Mouse (Mus musculus) left cerebral cortex, adult 18-20 months (tissue): ENCODE measurements at regions not wholly inside any gene's neighbourhood (a gene's known extent, or its start where the extent isn't known, plus 50 kb on each side); places are given as distances from the start of the nearest gene placed in this dataset.

Experiments used
- DNase-seq, 2 experiments: peaks; one replicate each; pipeline ENCODE4 v3.0.0; 2021 to 2022; ENCODE audit warnings: low spot score in 2 of 2, mixed read lengths in 1 of 2

DNA sequence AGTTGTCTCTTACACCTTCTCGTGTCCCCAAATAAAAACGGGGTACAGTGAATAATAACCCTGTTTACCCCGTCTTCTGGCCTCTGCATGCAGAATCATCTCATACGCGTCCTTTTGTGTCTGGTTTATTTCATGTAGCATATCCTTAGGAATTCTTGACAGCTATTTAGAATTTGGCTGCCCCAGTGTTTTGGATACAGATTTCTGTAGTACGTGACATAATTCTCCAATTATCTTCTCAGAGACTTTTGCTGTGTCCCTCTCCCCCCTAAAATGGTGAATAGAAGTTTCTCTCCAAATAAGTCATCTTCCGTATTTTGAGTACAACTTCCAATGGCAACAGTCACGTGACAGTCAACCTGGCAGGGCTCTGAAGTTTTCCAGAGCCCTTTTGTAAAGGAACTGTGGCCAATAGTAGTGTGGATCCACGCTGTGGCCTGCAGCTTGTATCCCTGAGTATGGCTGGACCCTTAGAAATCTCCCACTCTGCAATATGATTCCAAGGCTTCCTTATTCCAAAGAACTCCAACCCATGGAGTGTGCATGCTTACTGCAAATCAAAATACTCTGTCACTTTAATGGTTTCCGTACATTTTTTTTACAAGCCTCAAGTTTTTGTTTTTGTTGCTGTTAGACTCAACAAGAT is 160.4 kb upstream of the Auts2 start:
- no peak for DNase-seq

DNA sequence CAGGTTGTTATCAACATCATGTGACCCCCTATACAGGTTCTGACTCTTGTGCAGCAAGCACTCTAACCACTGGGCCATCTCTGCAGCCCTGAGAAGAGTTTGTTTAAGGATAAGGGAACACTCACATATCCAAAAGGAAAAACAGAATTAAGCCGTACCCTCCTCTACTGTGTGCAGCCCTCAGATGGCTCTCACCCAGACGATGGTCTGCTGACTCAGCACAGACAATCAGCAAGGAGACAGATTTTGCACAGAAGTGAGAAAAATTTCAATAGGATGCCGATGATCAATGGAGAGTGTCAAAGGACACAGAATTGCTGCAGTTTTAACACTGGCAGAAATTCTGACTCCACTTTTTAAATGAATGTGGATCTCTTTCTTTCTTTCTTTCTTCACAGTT is 159.4 kb upstream of the Auts2 start:
- no peak for DNase-seq

DNA sequence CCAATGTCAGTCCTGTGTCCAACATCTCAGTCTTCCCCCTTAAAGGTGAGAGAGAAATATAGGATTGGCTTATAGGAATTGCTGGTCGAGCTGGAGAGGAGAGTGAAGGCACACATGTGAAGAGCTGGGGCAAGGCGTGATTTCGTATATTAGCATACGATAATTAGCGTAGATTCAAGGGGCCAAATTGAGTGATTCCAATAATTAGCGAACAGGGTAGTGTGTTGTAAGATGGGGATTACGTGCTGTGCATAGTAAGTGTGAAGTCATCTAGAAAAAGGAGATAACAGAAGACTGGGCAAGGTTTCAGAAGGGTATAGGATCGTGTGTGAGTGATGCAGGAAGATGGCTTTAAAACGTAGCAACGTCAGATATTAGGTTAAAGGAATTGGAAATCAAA is 147.6 kb upstream of the Auts2 start:
- no peak for DNase-seq

DNA sequence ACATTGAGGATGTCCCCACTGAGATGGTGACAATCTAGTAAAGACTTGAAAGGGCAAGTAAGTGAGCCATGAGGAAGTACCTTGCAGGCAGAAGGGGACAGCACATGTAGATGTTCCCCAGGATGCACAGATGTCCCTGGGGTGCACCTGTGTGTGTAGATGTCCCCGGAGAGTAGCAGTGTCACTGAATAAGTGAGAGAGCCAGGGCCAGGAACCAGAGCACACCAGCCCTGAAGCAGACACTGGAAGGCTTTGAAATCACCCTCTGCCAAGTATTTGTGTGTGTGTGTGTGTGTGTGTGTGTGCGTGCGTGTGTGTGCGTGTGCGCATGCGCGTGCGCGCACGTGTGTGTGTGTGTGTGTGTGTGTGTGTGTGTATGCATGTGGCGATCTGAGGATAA is 132.1 kb upstream of the Auts2 start:
- DNase-seq, result no peak

DNA sequence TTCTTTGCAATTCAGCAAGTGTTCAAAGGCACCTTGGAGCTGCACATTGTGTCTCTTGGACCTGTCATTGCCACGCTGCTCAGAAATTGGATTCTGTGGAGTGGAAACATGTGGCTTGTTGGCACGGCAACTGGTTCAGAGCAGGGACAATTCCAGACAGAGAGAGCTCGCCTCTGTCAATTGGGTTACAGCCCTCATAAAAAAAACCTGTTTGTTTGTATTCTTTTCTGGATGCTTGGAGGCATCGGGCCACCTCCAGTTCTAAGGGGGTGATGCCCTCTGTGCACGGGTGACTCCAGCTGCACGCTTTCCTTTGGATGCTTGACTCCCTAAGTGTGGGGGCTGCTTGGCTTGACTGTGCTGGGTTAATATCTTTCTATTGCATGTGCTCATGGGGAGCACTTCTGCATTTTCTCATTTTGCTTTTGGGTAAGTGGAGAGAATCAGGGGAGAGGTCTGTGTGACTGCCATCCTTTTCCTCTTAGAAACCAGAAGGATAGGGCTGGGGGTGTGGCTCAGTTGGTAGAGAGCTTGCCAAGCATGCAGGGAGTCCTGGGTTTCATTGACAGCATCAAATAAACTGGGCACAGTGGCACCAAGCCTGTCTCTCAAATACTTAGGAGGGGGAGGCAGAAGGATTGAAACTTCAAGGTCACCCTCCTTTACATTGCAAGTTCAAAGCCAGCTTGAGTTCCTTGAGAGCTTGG is 130.6 kb upstream of the Auts2 start:
- DNase-seq, result no peak

DNA sequence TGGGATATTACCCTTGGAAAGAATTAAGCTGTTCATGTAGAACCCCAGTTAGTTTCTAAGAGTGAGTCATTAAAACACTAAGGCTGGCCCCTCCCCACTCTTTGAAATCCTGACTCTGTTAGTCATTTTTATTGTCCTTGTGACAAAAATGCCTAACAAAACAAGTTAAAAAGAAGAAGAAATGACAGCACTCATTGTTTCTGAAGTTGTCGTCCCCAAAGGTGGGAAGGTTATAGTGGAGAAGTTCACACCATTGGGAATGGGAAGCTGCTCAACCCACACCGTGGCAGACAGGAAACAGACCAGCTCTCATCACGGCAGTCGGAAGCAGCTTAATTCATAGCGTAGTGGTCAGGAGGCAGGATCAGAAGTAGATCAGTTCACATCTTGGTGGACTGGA is 128.4 kb upstream of the Auts2 start:
- DNase-seq, result no peak

DNA sequence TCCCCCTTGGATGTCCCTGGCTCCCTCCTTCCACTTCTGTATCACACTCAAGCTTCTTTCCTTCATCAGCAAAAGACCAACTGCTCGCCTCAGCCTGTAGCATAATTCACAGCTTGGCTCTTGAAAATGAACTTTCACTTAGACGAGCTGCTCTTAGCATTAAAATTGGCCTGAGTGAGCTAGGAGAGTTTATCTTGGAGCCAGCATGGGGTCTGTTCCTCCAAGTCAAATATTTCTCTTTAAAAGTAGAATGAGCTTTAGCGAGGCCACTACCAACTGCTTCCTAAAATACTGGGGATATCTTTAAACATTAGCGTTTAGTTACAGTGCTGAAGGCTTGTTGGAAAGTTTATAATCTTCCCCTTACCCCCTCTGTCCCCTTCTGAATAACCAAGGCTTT is 124.2 kb upstream of the Auts2 start:
- DNase-seq, result no peak

DNA sequence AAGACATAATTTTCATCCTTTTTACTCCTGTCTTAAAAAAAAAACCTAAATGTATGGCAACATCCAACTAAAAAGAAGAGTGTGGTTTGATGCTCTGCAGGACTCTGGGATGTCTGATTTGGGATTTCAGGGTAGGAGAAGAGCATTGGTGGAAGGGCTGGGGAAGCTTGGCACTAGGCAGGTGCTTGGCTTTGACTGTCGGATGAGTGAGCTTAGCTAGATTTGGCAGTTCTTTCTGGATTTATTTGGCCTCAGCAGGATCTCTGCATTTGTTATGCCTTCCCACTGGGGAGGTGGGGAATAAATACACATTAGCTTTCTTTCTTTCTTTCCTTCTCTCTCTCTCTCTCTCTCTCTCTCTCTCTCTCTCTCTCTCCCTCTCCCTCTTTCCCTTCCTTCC is 118.1 kb upstream of the Auts2 start:
- DNase-seq, result no peak

DNA sequence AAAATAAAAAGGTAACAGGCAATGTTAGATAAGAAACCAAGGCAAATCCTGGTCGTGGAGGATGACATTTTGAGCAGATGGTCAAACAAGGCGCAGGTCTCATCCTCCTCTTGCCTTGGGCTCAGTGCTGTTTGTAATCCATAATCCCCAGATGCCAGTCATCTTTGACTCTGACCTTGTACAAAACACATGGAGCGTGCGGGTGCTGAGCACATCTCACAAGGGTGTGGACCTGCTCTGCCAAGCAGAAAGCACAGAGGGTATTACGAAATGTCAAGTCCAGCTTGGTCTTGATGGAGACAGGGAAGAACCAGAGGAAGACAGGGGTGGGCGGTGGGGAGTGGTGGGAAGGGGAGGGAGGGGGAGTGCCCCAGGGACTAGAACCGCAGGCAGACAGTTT is 116.9 kb upstream of the Auts2 start:
- DNase-seq, result no peak

DNA sequence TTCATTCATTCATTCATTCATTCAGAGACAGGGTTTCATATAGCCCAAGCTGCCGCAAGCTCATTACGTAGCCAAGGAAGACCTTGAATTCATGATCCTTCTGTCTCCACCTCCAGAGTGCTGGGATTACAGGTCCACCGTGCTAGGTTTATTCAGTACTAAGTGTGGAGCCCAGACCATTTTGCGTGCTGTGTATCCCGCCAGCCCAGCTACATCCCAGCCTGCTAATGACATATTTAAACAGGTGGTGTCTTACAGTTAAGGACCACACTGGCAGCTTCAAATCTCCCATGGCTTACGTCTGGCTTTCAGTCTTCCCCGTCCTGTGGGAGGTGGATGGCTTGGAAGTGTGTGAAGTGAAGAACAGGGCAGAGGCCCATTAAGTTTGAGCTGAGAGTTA is 111.2 kb upstream of the Auts2 start:
- DNase-seq, result no peak

DNA sequence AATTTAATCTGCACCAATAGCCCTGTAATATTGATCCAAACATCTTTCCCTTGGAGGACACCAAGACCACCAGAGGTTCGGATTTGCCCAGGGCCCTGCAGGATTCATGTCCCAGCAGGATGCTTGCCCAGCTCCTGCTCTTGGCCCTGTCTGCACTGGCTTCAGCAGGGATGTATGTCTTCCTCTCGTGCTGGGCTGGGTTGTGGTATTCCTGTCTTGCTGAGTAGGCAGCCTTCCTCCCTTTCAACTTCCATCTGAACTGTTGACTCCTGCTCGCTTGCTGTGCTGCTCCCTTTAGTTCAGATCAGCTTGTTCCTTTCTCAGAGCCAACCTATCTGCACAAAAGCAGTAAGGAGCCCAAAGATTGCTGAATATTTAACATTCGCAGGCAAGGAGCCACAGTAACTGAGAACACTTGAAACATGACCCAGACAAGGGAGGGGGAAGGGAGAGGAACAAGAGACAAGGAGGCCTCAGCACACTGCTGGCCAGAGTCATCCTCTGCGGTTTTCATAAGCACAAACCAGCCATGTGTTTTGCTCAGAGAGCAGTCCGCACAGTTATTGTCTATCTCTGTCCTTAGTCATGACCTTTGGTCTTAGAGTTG is 110.7 kb upstream of the Auts2 start:
- DNase-seq, result peak; percentile 2 to 8

DNA sequence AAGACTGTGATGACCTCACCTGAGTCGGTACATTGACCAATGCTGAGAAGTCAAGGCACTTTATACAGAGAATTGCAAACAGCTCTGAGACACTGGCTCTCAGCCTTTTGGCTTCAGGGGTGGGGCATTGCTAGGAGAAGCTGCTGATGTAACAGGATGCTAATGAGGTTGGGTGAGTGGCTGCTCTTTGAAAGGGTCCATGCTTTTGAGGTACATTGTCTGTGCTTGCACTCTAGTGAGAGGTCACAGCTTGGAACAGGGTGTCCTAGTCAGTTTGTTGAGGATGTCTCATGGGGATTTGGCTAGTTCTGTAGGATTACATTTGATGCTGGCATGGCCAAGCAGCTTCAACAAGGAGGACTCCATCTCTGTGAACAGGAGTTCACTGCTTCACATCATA is 109.1 kb upstream of the Auts2 start:
- no peak for DNase-seq

DNA sequence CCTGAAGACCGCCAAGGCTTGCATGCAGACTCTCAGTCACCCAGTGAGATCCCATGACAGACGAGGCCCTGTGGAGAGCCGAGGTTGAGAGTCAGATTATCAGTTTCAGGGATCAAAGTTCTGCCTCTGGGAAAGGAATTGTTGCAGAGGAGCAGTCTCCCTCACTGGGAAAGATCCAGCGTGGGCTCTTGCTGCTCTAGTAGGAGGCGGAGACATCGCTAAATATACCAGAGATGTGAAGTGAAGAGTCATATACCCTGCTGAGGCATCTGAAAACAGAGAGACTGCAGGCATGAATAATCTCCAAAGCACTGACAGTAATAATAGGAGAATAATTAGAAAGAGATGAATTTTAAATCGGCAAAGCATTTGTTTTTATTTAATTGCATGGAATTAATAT is 106.6 kb upstream of the Auts2 start:
- peak in 1 of 2 experiments; percentile 13 for DNase-seq

DNA sequence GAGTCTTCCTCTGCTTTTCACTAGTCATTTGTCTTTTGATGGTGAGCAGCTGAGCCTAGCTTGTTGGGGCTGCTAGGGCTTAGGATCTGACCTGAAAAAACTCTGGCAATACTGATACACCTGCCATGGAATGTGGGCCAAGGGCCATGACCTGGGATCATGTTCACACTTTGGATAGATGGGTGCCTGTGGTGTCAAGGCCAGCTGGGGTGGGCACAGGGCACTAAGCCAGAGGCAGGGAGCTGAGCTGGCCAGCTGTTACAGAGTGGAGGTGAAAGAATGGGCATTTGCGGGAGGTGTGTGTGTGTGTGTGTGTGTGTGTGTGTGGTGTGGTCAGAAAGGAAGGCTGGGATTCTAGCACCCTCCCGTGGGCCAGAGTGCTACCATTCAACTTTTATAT is 105.6 kb upstream of the Auts2 start:
- DNase-seq, result no peak

DNA sequence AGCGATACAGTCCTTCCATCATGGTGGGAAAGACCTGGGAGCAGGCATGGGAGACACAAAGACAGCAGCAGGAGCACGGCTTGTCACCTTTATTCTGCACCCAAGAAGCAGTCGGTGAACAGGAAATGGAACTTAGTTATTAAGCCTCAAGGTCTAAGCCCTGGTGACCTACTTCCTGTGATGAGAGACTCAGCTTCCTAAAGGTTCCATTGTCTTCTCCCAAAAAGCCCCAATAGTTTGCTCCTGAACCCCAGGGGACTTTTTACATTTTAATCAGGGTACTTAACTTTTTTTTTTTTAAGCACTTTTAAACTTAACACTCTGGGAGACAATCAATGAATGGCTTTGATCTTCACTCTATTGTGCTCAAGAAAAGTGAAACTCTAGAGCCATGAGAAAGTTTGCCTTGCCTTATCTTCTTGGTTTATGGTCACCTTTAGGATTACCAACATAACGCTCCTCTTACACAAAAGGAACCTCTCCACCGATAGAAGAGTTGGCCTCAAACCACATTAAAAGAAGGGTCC is 101.6 kb upstream of the Auts2 start:
- no peak for DNase-seq

DNA sequence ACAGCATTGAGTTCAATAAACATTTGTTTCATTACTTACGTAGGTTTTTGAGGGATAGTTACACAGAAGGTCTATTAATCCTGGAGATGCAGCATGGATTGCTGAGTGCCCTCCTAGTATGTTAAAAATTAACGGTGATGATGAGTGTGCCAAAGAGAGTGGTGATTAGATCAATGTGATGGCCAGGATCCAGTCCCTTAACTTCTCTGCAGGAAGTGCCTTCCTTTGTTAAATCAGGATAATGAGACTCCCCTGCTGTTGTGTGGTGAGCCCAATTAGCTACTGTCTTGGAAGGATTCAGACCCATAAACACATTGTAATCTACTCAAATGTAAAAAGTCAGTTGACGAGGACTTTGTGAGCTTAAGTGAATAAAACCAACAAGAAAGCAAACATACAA is 100.1 kb upstream of the Auts2 start:
- DNase-seq, result no peak

DNA sequence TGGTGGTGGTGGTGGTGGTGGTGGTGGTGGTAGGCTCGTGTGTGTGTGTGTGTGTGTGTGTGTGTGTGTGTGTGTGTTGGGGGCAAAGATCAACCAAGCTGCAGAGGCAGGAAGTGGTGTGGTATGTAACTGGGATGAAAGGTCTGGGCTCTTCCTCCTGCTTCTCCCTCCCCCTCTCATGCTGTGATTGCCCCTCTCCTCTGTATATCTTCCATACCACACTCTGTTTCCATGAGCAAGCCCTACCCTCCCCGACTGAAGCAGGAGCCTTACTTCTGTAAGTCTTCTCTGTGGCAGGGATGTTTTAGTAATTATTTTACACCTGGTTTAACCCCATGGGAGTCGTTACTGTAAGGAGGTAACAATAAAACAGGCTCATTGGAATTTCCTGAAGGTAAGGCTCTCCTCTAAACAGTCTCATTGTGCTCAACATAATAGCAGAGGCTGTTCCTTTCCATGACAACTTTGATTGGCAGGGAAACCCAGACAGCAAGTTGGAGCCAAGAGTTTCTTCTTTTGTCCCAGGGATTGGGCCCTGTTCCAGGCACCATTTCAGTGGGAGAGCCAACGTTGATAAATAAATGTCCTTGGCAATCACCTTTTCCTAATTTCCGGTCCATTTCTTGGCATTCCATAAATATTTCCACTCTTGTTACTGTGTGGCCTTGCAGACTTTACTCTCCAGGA is 90.2 kb upstream of the Auts2 start:
- no peak for DNase-seq

DNA sequence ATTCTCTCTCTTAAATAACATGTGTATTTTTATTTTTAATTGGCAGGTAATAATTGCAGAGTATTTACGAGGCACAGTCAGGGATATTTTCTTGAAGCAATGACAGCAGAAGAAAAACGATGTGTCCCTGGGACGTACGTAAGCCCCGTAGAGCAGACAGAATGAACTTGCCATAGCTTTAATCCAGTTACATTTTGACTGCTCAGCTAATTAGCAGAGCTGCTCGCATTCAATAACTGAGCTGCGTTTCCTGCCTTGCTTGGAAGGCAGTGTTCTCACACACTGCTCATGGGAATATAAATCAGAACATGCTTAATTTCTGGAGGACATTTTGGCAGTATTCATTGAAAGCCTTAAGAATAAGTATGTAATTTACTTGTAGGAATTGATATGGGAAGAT is 78.6 kb upstream of the Auts2 start:
- DNase-seq, result no peak

DNA sequence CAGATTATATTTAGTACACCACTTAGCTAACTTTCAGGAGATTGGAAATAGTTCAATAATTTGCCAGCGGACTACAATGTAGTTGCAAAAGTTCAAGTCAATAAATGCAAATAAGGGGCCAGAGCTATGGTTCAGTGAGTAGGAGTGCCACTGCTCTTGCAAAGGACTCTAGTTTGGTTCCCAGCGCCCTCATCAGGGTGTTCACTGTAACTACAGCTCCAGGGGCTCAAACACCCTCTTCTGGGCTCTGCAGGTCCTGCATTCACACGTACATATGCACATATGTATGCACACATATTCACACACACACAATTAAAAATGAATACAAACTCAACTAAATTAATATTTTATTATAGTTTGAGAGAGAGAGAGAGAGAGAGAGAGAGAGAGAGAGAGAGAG is 74.1 kb upstream of the Auts2 start:
- no peak for DNase-seq

DNA sequence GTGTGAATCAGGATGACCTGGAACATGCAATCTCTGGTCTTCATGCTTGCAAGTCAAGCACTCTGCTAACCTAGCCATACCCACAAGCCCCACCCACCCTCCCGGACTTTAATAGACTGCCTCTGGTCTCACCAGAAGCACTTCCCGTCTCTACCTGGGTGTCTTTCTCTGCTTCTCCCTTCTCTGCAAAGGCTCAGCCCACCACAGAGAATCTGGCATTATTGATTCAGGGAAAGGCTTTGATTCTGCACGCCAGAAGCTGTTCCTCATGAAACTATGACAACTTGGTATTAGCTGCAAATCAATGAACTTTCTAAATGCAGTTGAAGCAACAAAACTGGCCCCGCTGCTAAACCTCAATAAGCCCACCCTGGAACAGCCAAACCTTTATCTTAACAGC is 66.1 kb upstream of the Auts2 start:
- no peak for DNase-seq

DNA sequence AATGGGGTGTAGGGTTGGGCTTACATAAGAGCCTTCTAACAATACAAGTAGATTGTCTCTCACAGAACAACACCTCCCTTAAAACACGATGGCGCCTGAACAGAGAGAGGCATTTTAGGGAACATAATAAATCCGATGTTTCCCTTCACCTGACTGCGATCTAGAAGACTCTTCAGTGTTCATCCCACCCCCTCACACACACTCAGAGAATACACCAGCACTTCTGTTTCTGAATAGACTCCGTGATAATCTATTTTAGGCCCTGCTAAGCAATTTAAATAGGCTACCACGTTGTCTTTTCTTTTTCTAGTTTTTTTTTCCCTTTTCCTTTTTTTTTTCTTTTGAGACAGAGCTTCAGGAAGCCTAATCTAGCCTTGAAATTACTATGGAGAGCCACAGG is 63.1 kb upstream of the Auts2 start:
- DNase-seq, result no peak

DNA sequence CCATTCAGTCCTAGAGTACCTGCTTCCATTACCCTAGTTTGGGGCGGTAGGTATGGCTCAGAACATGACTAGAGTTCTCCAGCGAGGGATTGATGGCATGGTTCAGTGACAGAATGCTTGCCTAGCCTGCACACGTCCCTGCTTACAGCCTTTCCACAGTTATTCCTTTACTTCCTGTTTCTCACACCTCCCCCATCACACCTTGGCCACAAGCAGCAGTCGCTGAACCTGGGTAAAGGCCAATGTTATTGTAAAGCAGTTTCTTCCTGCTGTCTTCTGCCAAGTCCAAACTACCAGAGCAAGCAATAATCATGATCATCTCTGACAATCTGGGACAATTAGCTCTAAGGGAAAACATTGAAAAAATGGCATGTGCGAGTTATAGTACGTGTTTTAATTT is 51.7 kb upstream of the Auts2 start:
- no peak for DNase-seq
